Mouse (Mus musculus): ENCODE measurements at regions not wholly inside any gene's neighbourhood (a gene's known extent, or its start where the extent isn't known, plus 50 kb on each side); places are given as distances from the start of the nearest gene placed in this dataset.

- Histone ChIP-seq H3K27ac (replicated peaks) (no peak overlapping the region), H3K4me3 (no peak overlapping the region), H3K4me1 (peaks cover 7% of the 10 kb centered on the region; the same call in 1 of the 2 replicates), H3K36me3 (replicated peaks) (no peaks in the 10 kb centered on the region), H3K27me3 (replicated peaks; ENCODE audit: low read depth, poor library complexity, severe bottlenecking) (no peaks in the 10 kb centered on the region), H3K9me3 (no peaks in the 10 kb centered on the region)
- DNase-seq (ENCODE audit: low spot score) = peak; percentile 78
- 30% methylated on average over 17 of the region's 17 CpGs for WGBS
Measured at GRCm38 (mm10) chr13:47348517-47349145, 226.2 kb downstream of the Rnf144b start.

DNA sequence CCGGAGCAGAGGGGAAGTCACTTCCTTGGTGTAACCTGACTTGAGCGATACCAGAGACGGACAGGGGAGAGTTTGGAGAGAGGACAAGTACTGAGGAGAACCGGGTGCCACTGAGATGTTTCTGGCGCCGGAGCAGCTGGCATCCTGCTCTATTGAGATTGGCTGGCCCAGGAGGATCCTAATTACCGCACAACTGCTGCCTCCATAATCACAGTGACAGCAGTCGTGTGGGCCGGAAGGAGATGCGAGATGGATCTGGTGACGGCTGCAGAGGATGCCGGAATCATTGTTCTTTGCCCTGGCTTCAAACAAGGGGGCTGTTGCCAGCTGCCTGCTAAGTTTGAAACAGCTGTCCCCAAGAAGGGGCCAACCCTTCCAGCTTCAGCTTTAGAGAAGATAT is 232.0 kb downstream of the Rnf144b start:
- H3K27me3 ChIP-seq (replicated peaks; ENCODE audit: low read depth, poor library complexity, severe bottlenecking) = no peaks in the 10 kb centered on the region
- H3K4me3 ChIP-seq = no peak overlapping the region
- no peaks in the 10 kb centered on the region for H3K36me3 ChIP-seq (replicated peaks)
- DNase-seq (ENCODE audit: low spot score) = no peak
- WGBS = 88% methylated on average over 12 of the region's 12 CpGs
- H3K9me3 ChIP-seq = no peaks in the 10 kb centered on the region
- no peak overlapping the region for H3K27ac ChIP-seq (replicated peaks)
- 0 out of 2 replicates have a peak, but pooled peaks cover 8% of the 10 kb centered on the region for H3K4me1 ChIP-seq

GRCm38 (mm10) chr13:47355169-47355568 is 232.7 kb downstream of the Rnf144b start:
- Histone ChIP-seq H3K9me3 (no peaks in the 10 kb centered on the region), H3K4me1 (0 out of 2 replicates have a peak, but pooled peaks cover 8% of the 10 kb centered on the region), H3K4me3 (no peak overlapping the region), H3K27me3 (replicated peaks; ENCODE audit: low read depth, poor library complexity, severe bottlenecking) (no peaks in the 10 kb centered on the region), H3K36me3 (replicated peaks) (no peaks in the 10 kb centered on the region), H3K27ac (replicated peaks) (no peak overlapping the region)
- DNase-seq (ENCODE audit: low spot score) = no peak
- WGBS = 71% methylated on average over 5 of the region's 5 CpGs

DNA sequence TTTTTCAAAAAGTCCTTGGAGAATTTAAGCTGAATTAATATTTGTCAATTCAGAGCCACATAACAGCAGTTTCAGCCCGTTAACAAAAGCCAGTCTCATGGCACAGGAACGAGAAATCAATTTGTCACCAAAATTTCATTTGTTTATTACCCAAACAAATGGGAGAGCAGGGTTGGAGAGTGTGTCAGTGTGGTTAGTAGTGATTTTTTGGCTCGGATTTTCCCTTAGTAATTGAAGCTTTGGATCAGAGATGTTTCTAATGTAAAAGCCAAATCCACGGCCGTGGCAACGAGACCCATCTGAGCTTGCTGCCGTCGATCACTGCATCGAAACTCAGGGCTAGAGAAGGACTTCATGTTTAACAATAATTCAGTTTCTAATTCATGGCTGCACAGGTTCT is 236.5 kb downstream of the Rnf144b start:
- no peak for DNase-seq (ENCODE audit: low spot score)
- 87% methylated on average over 9 of the region's 9 CpGs for WGBS
- no peak overlapping the region for H3K4me3 ChIP-seq
- no peaks in the 10 kb centered on the region for H3K36me3 ChIP-seq (replicated peaks)
- H3K9me3 ChIP-seq = no peaks in the 10 kb centered on the region
- 0 out of 2 replicates have a peak, but pooled peaks cover 5% of the 10 kb centered on the region for H3K4me1 ChIP-seq
- no peaks in the 10 kb centered on the region for H3K27me3 ChIP-seq (replicated peaks; ENCODE audit: low read depth, poor library complexity, severe bottlenecking)
- H3K27ac ChIP-seq (replicated peaks) = no peak overlapping the region

DNA sequence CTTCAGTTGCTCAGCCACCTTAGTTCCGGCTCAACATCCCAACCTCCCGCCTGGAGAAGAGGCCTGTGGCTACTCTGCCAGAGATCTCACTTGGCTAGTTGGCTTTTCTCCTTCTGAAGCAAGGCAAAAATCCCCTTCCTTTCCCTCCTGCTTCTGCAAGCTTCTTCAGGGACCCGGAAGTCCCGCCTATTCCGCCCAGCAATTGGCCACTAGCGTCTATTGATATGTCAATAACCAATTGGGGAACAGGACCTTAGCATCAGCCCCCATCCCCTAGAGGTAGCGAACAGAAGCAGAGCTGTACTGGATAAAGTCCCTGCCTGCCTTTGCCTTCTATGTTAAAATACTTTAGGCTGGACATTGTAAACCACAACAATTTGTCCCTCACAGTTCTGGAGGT is 243.3 kb downstream of the Rnf144b start:
- 73% methylated on average over 7 of the region's 7 CpGs for WGBS
- no peaks in the 10 kb centered on the region for H3K9me3 ChIP-seq
- no peak overlapping the region for H3K27ac ChIP-seq (replicated peaks)
- H3K27me3 ChIP-seq (replicated peaks; ENCODE audit: low read depth, poor library complexity, severe bottlenecking) = no peaks in the 10 kb centered on the region
- H3K4me1 ChIP-seq = no peaks in the 10 kb centered on the region; the same call in 1 of the 2 replicates
- H3K4me3 ChIP-seq = no peak overlapping the region
- DNase-seq (ENCODE audit: low spot score) = peak; percentile 42
- H3K36me3 ChIP-seq (replicated peaks) = no peaks in the 10 kb centered on the region

DNA sequence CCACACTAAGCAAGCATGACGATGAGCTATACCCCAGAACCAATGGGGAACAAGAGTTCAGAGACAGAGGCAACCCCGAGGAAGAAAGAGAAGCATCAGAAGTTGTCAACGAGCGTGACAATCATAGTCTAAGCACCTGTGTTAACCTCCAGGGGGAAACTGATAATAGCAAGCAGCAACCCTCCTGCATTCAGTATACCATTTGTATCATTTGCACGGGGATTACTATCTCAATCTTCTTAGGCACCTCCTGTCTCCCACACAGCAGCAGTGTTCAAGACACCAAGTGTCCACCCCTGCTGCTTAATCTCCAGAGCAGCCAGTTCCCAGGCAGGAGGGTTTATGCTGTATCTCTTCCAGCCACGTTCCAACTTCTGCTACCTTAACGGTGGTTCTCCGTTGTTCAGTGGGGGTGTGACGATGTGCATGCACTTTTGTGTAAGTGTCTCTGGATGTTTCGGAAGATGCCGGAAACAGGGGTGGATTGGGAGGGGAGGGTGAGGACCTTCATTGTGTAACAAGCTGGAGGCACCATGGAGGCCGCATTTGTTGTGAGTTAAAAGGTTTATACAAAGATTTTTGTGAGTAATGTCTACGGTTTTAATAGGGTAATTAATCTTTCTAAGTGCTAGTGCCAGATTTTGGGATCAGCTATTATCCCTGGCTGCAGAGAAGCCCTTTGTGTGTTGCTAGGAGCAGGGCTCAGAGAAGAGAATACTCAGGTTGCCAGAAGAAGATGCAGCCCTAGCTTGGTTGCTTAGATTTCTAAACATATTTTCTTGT is 245.8 kb downstream of the Rnf144b start:
- DNase-seq (ENCODE audit: low spot score) = no peak
- no peak overlapping the region for H3K27ac ChIP-seq (replicated peaks)
- H3K9me3 ChIP-seq = no peaks in the 10 kb centered on the region
- no peaks in the 10 kb centered on the region for H3K36me3 ChIP-seq (replicated peaks)
- no peaks in the 10 kb centered on the region for H3K27me3 ChIP-seq (replicated peaks; ENCODE audit: low read depth, poor library complexity, severe bottlenecking)
- H3K4me3 ChIP-seq = no peak overlapping the region
- WGBS = 71% methylated on average over 13 of the region's 13 CpGs
- H3K4me1 ChIP-seq = no peaks in the 10 kb centered on the region; the same call in 1 of the 2 replicates

DNA sequence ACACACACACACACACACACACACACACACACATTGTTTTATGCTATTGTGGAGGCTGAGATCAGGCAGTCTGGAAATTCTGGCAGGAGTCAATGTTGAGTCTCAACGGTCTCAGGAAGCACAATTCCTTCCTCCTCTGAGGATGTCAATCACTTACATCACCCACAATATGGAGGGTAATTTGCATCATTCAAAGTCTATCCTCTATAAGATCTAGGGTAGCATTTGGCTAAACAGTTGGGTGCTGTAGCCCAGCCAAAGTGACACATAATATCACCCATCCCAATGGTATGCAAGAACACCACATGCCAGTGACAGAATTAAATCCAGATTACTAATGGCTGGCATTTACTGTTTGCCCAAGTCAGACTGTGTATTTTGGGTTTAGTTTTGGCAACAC is 252.1 kb downstream of the Rnf144b start:
- H3K36me3 ChIP-seq (replicated peaks) = no peaks in the 10 kb centered on the region
- DNase-seq (ENCODE audit: low spot score) = no peak
- no peaks in the 10 kb centered on the region for H3K9me3 ChIP-seq
- H3K4me1 ChIP-seq = no peaks in the 10 kb centered on the region
- 73% methylated on average over 1 of the region's 1 CpGs for WGBS
- H3K27ac ChIP-seq (replicated peaks) = no peak overlapping the region
- no peaks in the 10 kb centered on the region for H3K27me3 ChIP-seq (replicated peaks; ENCODE audit: low read depth, poor library complexity, severe bottlenecking)
- no peak overlapping the region for H3K4me3 ChIP-seq

DNA sequence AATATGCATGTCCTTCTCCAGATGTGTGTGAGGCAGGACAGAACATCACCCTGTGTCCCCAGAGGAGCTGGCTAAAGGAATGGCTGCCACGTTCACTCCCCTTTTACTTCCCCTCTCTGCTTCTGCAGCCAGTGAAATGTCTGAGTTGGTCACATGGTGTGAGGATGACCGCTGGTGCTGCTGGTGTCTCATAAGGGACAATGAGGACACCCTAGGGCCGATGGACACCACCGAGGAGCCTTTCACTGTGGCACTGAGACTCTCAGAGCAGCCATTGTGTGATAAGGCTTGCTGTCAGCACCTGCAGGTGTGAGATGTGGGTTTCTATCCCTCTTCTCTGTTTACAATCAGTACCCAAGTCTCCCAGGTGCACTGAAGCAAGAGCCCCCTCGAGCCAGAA is 268.6 kb downstream of the Rnf144b start:
- DNase-seq (ENCODE audit: low spot score) = no peak
- no peak overlapping the region for H3K4me3 ChIP-seq
- no peaks in the 10 kb centered on the region for H3K36me3 ChIP-seq (replicated peaks)
- H3K27me3 ChIP-seq (replicated peaks; ENCODE audit: low read depth, poor library complexity, severe bottlenecking) = no peaks in the 10 kb centered on the region
- H3K4me1 ChIP-seq = peaks cover 7% of the 10 kb centered on the region; the same call in 1 of the 2 replicates
- WGBS = 59% methylated on average over 5 of the region's 5 CpGs
- no peaks in the 10 kb centered on the region for H3K9me3 ChIP-seq
- no peak overlapping the region for H3K27ac ChIP-seq (replicated peaks)

GRCm38 (mm10) chr13:47397726-47398350 is 275.4 kb downstream of the Rnf144b start:
- Histone ChIP-seq H3K9me3 (no peaks in the 10 kb centered on the region), H3K4me3 (no peak overlapping the region), H3K4me1 (no peaks in the 10 kb centered on the region), H3K27me3 (replicated peaks; ENCODE audit: low read depth, poor library complexity, severe bottlenecking) (no peaks in the 10 kb centered on the region), H3K27ac (replicated peaks) (no peak overlapping the region), H3K36me3 (replicated peaks) (no peaks in the 10 kb centered on the region)
- no peak for DNase-seq (ENCODE audit: low spot score)
- WGBS = 80% methylated on average over 8 of the region's 8 CpGs

DNA sequence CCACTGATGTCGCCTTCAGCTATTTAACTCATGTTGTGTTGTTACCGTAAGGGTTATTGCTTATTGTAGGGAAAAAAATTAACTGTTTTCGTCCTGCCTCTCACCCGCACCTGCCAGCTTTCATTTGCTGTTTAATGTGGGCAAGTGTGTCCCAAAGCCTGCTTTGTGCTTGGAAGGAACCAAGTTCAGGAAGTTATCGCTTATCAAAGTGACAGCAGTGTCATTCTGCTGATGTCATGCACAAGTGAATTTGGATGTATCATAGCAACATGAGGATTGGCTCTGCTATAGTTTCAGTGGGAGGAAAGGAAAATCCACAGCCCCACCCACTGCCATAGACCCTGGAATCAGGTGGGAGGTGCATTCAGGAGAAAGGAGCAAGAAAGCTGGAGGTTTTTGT is 276.5 kb downstream of the Rnf144b start:
- H3K27ac ChIP-seq (replicated peaks) = no peak overlapping the region
- no peaks in the 10 kb centered on the region for H3K9me3 ChIP-seq
- H3K27me3 ChIP-seq (replicated peaks; ENCODE audit: low read depth, poor library complexity, severe bottlenecking) = no peaks in the 10 kb centered on the region
- 93% methylated on average over 5 of the region's 5 CpGs for WGBS
- no peaks in the 10 kb centered on the region for H3K36me3 ChIP-seq (replicated peaks)
- no peaks in the 10 kb centered on the region for H3K4me1 ChIP-seq
- no peak for DNase-seq (ENCODE audit: low spot score)
- no peak overlapping the region for H3K4me3 ChIP-seq

DNA sequence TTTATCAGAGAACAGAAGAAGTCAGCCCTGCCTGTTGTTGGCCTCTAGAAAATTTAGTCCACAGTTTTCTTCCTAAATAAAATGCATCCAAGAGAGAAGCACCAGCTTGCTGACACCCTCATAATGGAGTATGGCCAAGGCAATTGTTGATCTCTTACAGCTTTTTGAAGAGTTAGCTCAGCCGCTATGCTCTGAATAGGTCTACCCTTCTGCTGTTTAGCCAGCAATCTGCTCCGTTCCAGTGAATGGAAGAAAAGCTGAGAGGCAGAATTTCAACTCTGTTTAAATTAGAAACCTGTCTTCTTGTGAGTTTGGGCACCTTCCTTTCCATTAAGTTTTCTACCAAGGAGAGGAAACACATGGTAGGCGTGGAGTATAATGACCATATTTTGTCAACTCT is 290.8 kb downstream of the Rnf144b start:
- no peaks in the 10 kb centered on the region for H3K27me3 ChIP-seq (replicated peaks; ENCODE audit: low read depth, poor library complexity, severe bottlenecking)
- no peaks in the 10 kb centered on the region for H3K9me3 ChIP-seq
- H3K4me3 ChIP-seq = no peak overlapping the region
- no peak for DNase-seq (ENCODE audit: low spot score)
- no peaks in the 10 kb centered on the region for H3K36me3 ChIP-seq (replicated peaks)
- H3K4me1 ChIP-seq = no peaks in the 10 kb centered on the region
- 88% methylated on average over 3 of the region's 3 CpGs for WGBS
- no peak overlapping the region for H3K27ac ChIP-seq (replicated peaks)

GRCm38 (mm10) chr13:47413940-47414339 is 291.5 kb downstream of the Rnf144b start:
- 90% methylated on average over 9 of the region's 9 CpGs for WGBS
- Histone ChIP-seq H3K4me1 (no peaks in the 10 kb centered on the region), H3K9me3 (no peaks in the 10 kb centered on the region), H3K27ac (replicated peaks) (no peak overlapping the region), H3K4me3 (no peak overlapping the region), H3K27me3 (replicated peaks; ENCODE audit: low read depth, poor library complexity, severe bottlenecking) (no peaks in the 10 kb centered on the region), H3K36me3 (replicated peaks) (no peaks in the 10 kb centered on the region)
- DNase-seq (ENCODE audit: low spot score) = no peak
